Mouse (Mus musculus) T-helper 1 cell (primary cell): ENCODE results near the gene Wbp1.

ENCODE experiments used
- in situ Hi-C: fragments of 300-600 bp; cut with MboI, MseI; formaldehyde crosslinking; loops from one replicate; pipeline ENCODE4 v1.15.1; 2025; ENCODE audit warnings: high pct_unique_total_duplicates

Wbp1 gene

GRCm38 (mm10) chr6:83141636-83142035 is 20.3 kb upstream of the Wbp1 start:
- in situ Hi-C loops, result no loop called here

- in situ Hi-C loops, result no loop called here
Observed at GRCm38 (mm10) chr6:83140044-83140443, 18.7 kb upstream of the Wbp1 start.

GRCm38 (mm10) chr6:83138056-83138455 is 16.7 kb upstream of the Wbp1 start:
- in situ Hi-C loops, result no loop called here

- in situ Hi-C loops, result no loop called here
Observed at GRCm38 (mm10) chr6:83137576-83137950, 16.2 kb upstream of the Wbp1 start.

- in situ Hi-C loops, result no loop called here
Observed at GRCm38 (mm10) chr6:83136881-83137575, 15.7 kb upstream of the Wbp1 start.

GRCm38 (mm10) chr6:83136291-83136880 is 15.0 kb upstream of the Wbp1 start:
- in situ Hi-C loops, result no loop called here

GRCm38 (mm10) chr6:83135571-83136161 is 14.3 kb upstream of the Wbp1 start:
- in situ Hi-C loops, result no loop called here

- in situ Hi-C loops, result no loop called here
Observed at GRCm38 (mm10) chr6:83134951-83135513, 13.7 kb upstream of the Wbp1 start, which contains the start of gene Rtkn. Gene Rtkn, plus strand, starts transcription at chr6:83135463.

- in situ Hi-C loops, result no loop called here
Observed at GRCm38 (mm10) chr6:83134226-83134625, 12.9 kb upstream of the Wbp1 start.

- in situ Hi-C loops, result no loop called here
Observed at GRCm38 (mm10) chr6:83132176-83132919, 11.0 kb upstream of the Wbp1 start.

GRCm38 (mm10) chr6:83131469-83132034 is 10.2 kb upstream of the Wbp1 start:
- in situ Hi-C loops, result no loop called here

GRCm38 (mm10) chr6:83127419-83127818 is 6.1 kb upstream of the Wbp1 start:
- in situ Hi-C loops, result no loop called here

GRCm38 (mm10) chr6:83125331-83125730 is 4.0 kb upstream of the Wbp1 start, which contains the start of gene Ino80b:
Gene Ino80b, minus strand, starts transcription at chr6:83125431.
- in situ Hi-C loops, result no loop called here

GRCm38 (mm10) chr6:83124851-83125312 is 3.5 kb upstream of the Wbp1 start:
- in situ Hi-C loops, result no loop called here

- in situ Hi-C loops, result no loop called here
Observed at GRCm38 (mm10) chr6:83122961-83123360, 1.6 kb upstream of the Wbp1 start.

GRCm38 (mm10) chr6:83121863-83122710 is 728 bp upstream of the Wbp1 start:
- in situ Hi-C loops, result no loop called here

GRCm38 (mm10) chr6:83119734-83120051 is 1.7 kb downstream of the Wbp1 start:
- in situ Hi-C loops, result no loop called here

GRCm38 (mm10) chr6:83118825-83119733 is 2.3 kb downstream of the Wbp1 start:
- in situ Hi-C loops, result no loop called here

GRCm38 (mm10) chr6:83118369-83118768 is 3.0 kb downstream of the Wbp1 start:
- in situ Hi-C loops, result no loop called here

GRCm38 (mm10) chr6:83117616-83118015 is 3.7 kb downstream of the Wbp1 start:
- in situ Hi-C loops, result no loop called here
